Mouse (Mus musculus) Patski (cell line): ENCODE results near the gene Fam208b. TPM values are rescaled to one million over a fixed set of nuclear protein-coding genes. Genes with fewer than 3 reads are reported as not detected.

Experiments used
- ATAC-seq: fragments of 100-300 bp; one replicate; pipeline ENCODE4 v1.8.0; 2021
- CTCF ChIA-PET: fragments of 350-600 bp; sonication (Branson Sonifier 250); formaldehyde crosslinking; loops from one replicate; lab custom pipeline; 2022; ENCODE audit warnings: inconsistent platforms; lab: Charles Lee
- POLR2A ChIA-PET: fragments of 350-600 bp; sonication (Branson Sonifier 250); formaldehyde crosslinking; loops from one replicate; lab custom pipeline; 2022; ENCODE audit warnings: antibody characterized with exemption, inconsistent platforms; lab: Charles Lee
- DNase-seq: peaks from one replicate; pipeline ENCODE4 v3.0.0-alpha.2; 2011; ENCODE audit warnings: low read depth, low spot score
- H3K27me3 ChIP-seq: fragments of 371-371 bp; one replicate; pipeline ENCODE4 v1.5.1; 2021
- CTCF ChIP-seq: fragments of 100-300 bp; IDR thresholded peaks from one replicate; pipeline ENCODE4 v1.5.1; 2021
- in situ Hi-C: fragments of 300-500 bp; cut with MboI; formaldehyde crosslinking; loops from 3 replicates; pipeline ENCODE4 v1.11.1; 2018; ENCODE audit warnings: low pct_unique_long_range_greater_than_20kb, mixed read lengths
- polyA plus RNA-seq: library from polyadenylated mRNA; unstranded; gene quantifications from one replicate; pipeline ENCODE4 v1.2.3, GENCODE M21; 2021

Gene Fam208b
- polyA plus RNA-seq, 1 experiment from 2014 or later, result 26.3 TPM

DNA sequence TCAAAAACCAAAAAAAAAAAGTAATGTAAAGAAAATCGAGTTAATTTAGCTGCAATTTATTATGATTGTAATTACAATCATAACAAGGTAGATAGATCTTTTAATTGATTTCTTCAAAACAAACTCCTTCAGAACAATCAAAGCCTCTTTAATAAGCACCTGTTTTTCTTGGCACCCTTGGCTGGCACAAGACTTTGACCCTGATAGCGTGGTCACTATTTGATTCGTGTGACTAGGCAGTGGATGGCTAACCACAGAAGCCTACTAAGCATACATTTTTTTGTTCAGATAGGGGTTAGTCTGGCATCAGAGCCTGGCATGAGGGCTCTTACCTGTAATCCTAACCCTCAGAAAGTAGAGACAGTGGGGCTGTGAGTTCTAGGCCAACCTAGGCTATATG is 24.2 kb upstream of the Fam208b start:
- in situ Hi-C loops, result no loop called here
- ChIA-PET POLR2A (no interaction called here), CTCF (no interaction called here)
- ATAC-seq, result no peak
- DNase-seq, result no peak
- H3K27me3 ChIP-seq, result no peaks in the 10 kb centered on the region
- no peak for TF ChIP-seq CTCF

DNA sequence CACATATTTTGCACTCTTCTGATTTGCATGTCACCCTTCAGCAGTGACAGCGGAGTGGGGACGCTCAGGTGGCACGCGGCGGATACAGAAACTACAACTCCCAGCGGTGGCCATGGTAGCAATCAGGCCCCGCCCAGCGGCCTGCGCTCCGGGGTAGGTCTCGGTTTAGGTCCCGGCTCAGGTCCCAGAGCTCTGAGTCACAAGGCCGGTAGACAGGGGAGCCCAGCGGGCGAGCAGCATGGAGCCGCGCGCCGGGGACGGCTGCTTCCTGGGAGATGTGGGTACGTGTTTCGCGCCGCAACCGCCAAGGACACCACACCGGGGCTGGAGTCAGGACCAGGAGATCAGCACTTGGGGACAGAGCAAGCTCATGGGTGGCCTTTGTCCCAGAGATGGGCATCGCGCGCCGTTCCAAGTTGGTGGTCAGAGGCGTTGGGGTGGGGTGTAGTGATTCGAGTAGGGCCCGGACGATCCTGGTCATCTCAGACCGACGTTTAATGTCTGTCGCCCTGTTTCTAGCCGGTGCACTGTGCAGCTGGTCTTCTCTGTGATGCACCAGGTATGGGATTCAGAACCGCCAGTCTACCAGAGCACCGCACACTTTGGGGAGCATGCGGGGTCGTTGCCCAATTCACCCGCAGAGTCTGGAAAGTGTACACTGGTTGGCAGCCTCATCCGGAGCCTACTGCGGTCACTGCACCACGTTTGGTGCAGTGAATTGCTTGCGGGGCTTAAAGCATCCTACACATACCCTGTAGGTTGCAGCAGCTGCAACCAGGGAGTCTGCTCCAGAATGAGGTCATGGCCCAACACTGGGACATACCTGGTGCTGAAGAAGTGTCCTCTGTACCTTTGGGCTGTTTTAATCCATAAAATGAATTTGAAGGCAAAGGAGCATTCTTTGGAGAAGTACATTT is 23.2 kb upstream of the Fam208b start, which contains the start of gene Asb13:
Asb13 (plus strand) TSS at position 138 of the 917 bp plus-strand sequence.
- TF ChIP-seq CTCF, result no peak
- ATAC-seq (peak; percentile 99), DNase-seq (peak; percentile 39)
- in situ Hi-C loops, result no loop called here
- ChIA-PET POLR2A (no interaction called here), CTCF (interaction anchor here (0.9 kb wide), 1 partner anchor 24 kb away, joined by 4 read pairs; no protein-coding TSS in a partner anchor)
- H3K27me3 ChIP-seq, result peaks cover under 1% of the 10 kb centered on the region

DNA sequence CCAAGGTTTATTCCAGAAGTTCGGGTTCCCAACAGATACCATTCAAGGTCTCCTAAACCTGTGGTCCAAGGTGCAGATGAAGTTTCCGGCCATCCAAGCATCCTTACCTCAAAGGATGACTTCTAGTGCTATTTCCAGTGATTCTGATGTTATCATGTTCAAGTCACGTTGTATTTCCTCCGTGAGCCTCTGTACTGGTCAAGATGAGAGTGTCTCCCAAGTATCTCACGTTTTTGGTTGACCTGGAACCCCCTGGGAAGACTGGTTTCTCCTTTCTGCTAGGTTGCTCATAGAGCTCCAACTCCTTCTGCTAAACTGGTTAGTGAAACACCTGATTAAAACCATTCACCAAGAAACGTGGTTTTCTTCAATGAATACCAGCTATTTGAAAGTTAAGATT is 22.2 kb upstream of the Fam208b start:
- POLR2A ChIA-PET, result no interaction called here
- peaks cover 5% of the 10 kb centered on the region for H3K27me3 ChIP-seq
- TF ChIP-seq CTCF, result no peak
- DNase-seq (no peak), ATAC-seq (no peak)
- in situ Hi-C loops, result no loop called here
- CTCF ChIA-PET, result no interaction called here

DNA sequence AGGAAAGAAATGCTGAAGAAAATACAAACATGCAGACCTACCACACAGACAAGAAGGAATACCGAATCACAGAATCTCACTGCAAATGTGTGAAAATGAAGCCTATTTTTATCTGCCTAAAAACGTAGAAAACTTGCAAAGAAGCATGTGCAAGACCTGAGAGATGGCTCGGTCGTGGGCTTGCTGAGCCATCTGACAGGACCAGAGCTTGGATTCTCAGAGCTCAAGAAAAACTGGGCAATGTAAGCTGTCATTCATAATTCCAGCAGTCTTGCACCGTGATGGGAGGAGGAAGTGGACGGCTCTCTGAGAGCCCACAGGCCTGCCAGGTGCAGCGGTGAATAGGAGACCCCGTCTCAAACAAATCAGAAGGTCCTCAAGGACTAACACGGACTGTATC is 21.6 kb upstream of the Fam208b start:
- ATAC-seq, result no peak
- H3K27me3 ChIP-seq, result peaks cover 5% of the 10 kb centered on the region
- no peak for DNase-seq
- CTCF ChIA-PET, result no interaction called here
- POLR2A ChIA-PET, result no interaction called here
- TF ChIP-seq CTCF, result no peak
- in situ Hi-C loops, result no loop called here

DNA sequence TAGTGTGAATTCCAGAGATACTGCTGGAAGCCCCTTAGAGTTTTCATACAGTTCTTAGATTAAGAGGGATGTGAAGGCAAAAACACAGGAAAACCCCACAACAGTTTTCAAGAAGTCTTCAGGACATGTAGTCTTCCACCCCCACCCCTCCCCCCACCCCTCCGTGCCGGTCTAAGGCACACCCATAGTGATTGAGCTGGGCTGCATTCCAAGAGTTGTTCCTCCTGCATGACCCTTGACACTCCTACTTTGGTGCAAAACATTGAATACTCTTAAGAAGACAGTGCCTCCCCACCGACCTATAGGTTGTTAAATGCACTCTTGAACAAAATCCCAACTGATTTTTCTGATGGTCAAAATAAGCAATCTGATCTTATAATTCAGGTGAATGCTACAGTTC is 17.2 kb upstream of the Fam208b start:
- H3K27me3 ChIP-seq, result peaks cover 5% of the 10 kb centered on the region
- DNase-seq (no peak), ATAC-seq (no peak)
- CTCF ChIA-PET, result no interaction called here
- POLR2A ChIA-PET, result interaction anchor here (0.7 kb wide), 1 partner anchor 383 kb away, joined by 4 read pairs; no protein-coding TSS in a partner anchor
- in situ Hi-C loops, result no loop called here
- TF ChIP-seq CTCF, result no peak

DNA sequence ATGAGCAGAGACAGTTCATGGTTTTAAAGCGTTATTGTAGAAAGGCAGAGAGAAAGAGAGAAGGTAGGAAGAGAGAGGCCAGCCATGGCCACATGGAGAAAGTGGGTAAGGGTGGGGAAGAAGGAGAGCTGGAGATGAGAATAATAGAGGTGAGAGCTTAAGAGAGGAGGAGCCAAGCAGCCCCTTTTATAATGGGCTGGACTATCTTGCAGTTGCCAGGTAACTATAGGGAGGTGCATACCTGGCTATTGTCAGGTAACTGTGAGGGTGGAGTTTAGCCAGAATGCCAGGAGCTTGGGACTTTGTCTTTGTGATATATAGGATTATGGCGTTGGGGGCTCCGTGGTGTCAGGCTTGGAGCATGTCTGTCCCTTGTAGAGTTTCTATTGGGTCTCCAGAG is 16.2 kb upstream of the Fam208b start:
- ChIA-PET POLR2A (no interaction called here), CTCF (no interaction called here)
- in situ Hi-C loops, result no loop called here
- TF ChIP-seq CTCF, result no peak
- peaks cover 5% of the 10 kb centered on the region for H3K27me3 ChIP-seq
- ATAC-seq, result no peak
- no peak for DNase-seq

DNA sequence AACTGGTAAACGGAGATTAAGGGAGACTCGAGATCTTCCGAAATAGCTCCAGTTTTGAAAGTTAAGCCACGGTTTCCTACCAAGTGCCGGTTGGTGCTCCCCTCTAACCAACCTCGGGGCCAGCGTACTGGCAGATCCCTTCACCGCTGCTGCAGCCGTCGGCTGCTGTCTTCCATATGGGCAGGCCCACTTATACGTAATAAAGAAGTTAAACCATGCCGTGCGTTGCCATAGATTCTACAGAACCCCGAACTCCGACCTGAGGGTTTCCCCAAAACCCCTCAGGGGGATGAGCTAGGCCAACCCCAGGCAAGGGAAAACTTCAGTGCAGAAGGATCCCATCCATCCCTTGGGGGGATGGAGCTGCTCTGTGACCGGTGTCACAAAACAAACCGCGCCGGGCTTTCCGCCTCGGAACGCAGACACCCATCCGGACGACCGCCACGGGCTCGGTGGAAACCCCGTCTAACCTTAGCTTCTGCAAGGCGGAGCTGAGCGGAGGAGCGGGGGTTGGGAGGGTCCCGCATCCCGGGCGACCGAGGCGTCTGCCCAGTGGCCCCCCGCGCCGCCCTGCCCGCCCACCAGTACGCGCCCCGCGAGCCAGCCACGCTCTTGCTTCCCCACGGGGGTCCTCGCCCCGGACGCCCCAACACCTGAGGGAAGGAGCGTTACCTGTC is 652 bp downstream of the Fam208b start:
- ATAC-seq (peak; percentile 31), DNase-seq (no peak)
- no peak for TF ChIP-seq CTCF
- CTCF ChIA-PET, result interaction anchor here (1.1 to 2.1 kb wide), 2 partner anchors 11 to 24 kb away, joined by 4 to 7 read pairs; partner anchors contain the start of gene Asb13
- H3K27me3 ChIP-seq, result no peaks in the 10 kb centered on the region
- in situ Hi-C loops, result no loop called here
- POLR2A ChIA-PET, result interaction anchor here (1.2 kb wide), 1 partner anchor 16 kb away, joined by 3 read pairs; no protein-coding TSS in a partner anchor

DNA sequence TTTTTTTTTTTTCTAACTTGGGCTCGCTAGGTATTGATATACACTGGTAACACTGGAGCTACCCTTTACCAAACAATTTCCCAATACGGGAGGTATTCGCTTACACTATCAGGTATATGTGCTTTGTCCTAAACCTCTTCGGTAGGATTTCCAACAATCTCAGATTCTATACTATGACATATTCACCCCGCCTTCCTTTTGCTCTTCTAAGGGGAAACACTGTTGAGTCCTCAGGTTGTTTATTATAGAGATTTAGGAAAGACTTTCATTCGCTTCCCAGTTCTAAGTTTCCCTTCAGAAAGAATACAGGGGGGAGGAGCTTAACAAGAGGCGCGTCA is 1.2 kb downstream of the Fam208b start:
- no peak for TF ChIP-seq CTCF
- peak; percentile 23 for ATAC-seq
- in situ Hi-C loops, result no loop called here
- POLR2A ChIA-PET, result no interaction called here
- H3K27me3 ChIP-seq, result no peaks in the 10 kb centered on the region
- no peak for DNase-seq
- CTCF ChIA-PET, result interaction anchor here (1.1 to 2.1 kb wide), 2 partner anchors 10 to 24 kb away, joined by 4 to 7 read pairs; partner anchors contain the start of gene Asb13

DNA sequence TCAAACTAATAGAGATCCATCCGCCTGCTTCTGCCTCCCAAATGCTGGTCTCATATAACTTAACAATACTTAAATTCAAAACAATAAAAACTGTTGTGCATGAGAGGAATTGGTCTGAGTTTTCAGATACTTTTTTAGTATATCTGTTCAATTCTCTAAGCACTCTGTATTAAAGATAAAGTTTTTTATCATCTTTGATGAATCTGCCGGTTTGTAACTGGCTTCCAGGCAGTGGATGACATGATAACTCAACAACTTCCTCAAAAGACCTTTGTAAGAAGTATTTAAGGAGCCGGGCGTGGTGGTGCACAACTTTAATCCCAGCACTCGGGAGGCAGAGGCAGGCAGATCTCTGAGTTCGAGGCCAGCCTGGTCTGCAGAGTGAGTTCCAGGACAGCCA is 14.7 kb downstream of the Fam208b start:
- no peak for ATAC-seq
- DNase-seq, result no peak
- no peak for TF ChIP-seq CTCF
- no peaks in the 10 kb centered on the region for H3K27me3 ChIP-seq
- in situ Hi-C loops, result no loop called here
- ChIA-PET CTCF (interaction anchor here (1.1 kb wide), 1 partner anchor 11 kb away, joined by 3 read pairs; no protein-coding TSS in a partner anchor), POLR2A (no interaction called here)

DNA sequence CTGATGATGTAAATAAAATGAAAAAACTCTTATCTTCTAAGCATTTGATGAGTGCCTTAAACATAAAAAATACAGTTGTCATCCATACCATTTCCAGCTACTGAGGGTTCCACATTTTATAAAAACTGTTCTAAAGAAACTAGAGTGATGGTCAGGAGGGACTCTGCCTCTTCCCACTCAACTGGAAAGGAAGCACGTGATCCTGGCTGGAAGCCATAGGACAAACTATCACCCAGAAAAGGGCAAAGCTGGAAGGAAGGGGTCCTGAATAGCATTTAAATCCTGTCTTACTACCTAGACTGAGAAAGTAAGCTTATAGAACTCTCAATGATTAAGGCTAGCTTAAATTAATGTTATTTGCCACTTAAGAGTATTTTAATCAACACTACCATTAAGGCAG is 16.6 kb downstream of the Fam208b start:
- TF ChIP-seq CTCF, result no peak
- ATAC-seq (no peak), DNase-seq (no peak)
- CTCF ChIA-PET, result interaction anchor here (0.6 to 1.0 kb wide), 2 partner anchors 26 to 561 kb away, joined by 3 read pairs; no protein-coding TSS in a partner anchor
- POLR2A ChIA-PET, result interaction anchor here (1.1 kb wide), 1 partner anchor 17 kb away, joined by 3 read pairs; the partner anchor contains the start of gene Fam208b
- H3K27me3 ChIP-seq, result no peaks in the 10 kb centered on the region
- in situ Hi-C loops, result no loop called here
